Mouse (Mus musculus) naive thymus-derived CD4-positive, alpha-beta T cell, adult 2 months (primary cell): ENCODE measurements around the gene Ccdc61.

ENCODE experiments used
- DNase-seq: peaks from one replicate; pipeline ENCODE4 v3.0.0-alpha.2; 2011; ENCODE audit warnings: low read depth

Ccdc61 gene

GRCm38 (mm10) chr7:18858310-18858916 lies 51.8 kb downstream of the Ccdc61 start:
- no peak for DNase-seq

- no peak for DNase-seq
These were observed 61.8 kb downstream of the Ccdc61 start for GRCm38 (mm10) chr7:18848395-18848794.

GRCm38 (mm10) chr7:18844811-18845210 lies 65.4 kb downstream of the Ccdc61 start:
- DNase-seq, result no peak

- no peak for DNase-seq
These were observed 69.0 kb downstream of the Ccdc61 start for GRCm38 (mm10) chr7:18841174-18841567.
